Mouse (Mus musculus) heart, embryonic 11.5 days (tissue): Measurements from ENCODE around the gene Gosr2. TPM values are rescaled to one million over a fixed set of nuclear protein-coding genes. Genes with fewer than 3 reads are reported as not detected.

Experiments used
- ATAC-seq: fragments of 200-750 bp; cut with Nextera tagmentation; replicated peaks from 2 replicates; pipeline ENCODE4 v1.8.0; 2017; ENCODE audit warnings: moderate library complexity; ENCODE audit not compliant: insufficient number of reproducible peaks, low FRiP score, low TSS enrichment
- H3K27ac ChIP-seq: fragments of 300-500 bp; sonication (generic); 2 replicates; pipeline ENCODE4 v1.5.1; 2014; ENCODE audit warnings: mild to moderate bottlenecking, low read depth, low read length
- H3K27me3 ChIP-seq: fragments of 300-500 bp; sonication (generic); 2 replicates; pipeline ENCODE4 v1.6.1; 2014; ENCODE audit warnings: mild to moderate bottlenecking, low read length, mixed read lengths; ENCODE audit not compliant: control insufficient read depth, insufficient read depth
- H3K36me3 ChIP-seq: fragments of 300-500 bp; sonication (generic); 2 replicates; pipeline ENCODE4 v1.6.1; 2014; ENCODE audit warnings: mild to moderate bottlenecking, low read length, moderate library complexity, mixed read lengths; ENCODE audit not compliant: control insufficient read depth, insufficient read depth
- H3K4me1 ChIP-seq: fragments of 300-500 bp; sonication (generic); 2 replicates; pipeline ENCODE4 v1.6.1; 2014; ENCODE audit warnings: low read length; ENCODE audit not compliant: control insufficient read depth, insufficient read depth
- H3K4me2 ChIP-seq: fragments of 300-500 bp; sonication (generic); 2 replicates; pipeline ENCODE4 v1.6.1; 2014; ENCODE audit warnings: mild to moderate bottlenecking, moderate library complexity
- H3K4me3 ChIP-seq: fragments of 300-500 bp; sonication (generic); 2 replicates; pipeline ENCODE4 v1.5.1; 2014; ENCODE audit warnings: low read depth, low read length
- H3K9ac ChIP-seq: fragments of 300-500 bp; sonication (generic); 2 replicates; pipeline ENCODE4 v1.6.1; 2014; ENCODE audit warnings: mild to moderate bottlenecking, low read depth, low read length, moderate library complexity
- H3K9me3 ChIP-seq: fragments of 300-500 bp; sonication (generic); replicated peaks from 2 replicates; pipeline ENCODE4 v1.6.1; 2016; ENCODE audit warnings: low read length; ENCODE audit not compliant: control insufficient read depth
- WGBS: fragments of 180-500 bp; shearing (Covaris S2); extraction: QIAGEN DNeasy Blood & Tissue Kit; methylation state at CpG from one replicate; pipeline ENCODE4 v1.1.7; 2014; ENCODE audit not compliant: insufficient replicate concordance; 5-methylcytosine and 5-hydroxymethylcytosine counted together
- polyA plus RNA-seq: library from polyadenylated mRNA; unstranded; fragments of >200 nt; fragmentation: Nextera tagmentation; extraction: Ambion mirVana; gene quantifications from 2 replicates; pipeline ENCODE4 v1.2.1, GENCODE M21; 2014

Gosr2 gene
- polyA plus RNA-seq, 1 experiment from 2014 or later = 61.6 TPM

DNA sequence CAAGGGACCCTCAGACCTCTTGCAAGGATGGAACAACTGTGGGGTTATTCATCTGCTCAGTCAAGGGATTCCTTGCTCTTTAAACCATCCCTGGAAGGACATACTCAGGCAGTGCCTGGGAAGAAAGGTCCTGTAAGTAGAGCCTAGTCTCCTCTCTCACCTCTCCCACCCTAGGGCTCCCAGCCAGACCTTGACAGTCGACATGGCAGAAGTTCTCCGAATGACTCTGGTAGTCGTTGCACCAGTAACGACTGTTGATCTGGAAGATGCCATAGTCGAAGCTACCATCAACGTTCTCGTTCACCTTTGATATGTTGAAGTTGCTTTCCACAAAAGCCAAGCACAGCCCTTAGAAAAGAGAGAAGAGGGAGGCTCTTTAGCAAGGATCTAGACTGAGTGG lies 62.9 kb downstream of the Gosr2 start:
- Histone ChIP-seq H3K36me3 (no peaks in the 10 kb centered on the region), H3K4me1 (no peaks in the 10 kb centered on the region), H3K4me3 (no peak overlapping the region), H3K27me3 (peaks cover 7% of the 10 kb centered on the region), H3K9me3 (no peaks in the 10 kb centered on the region), H3K27ac (no peak overlapping the region), H3K9ac (no peak overlapping the region), H3K4me2 (no peak overlapping the region)
- 72% methylated on average over 7 of the region's 7 CpGs for WGBS
- ATAC-seq = no peak

DNA sequence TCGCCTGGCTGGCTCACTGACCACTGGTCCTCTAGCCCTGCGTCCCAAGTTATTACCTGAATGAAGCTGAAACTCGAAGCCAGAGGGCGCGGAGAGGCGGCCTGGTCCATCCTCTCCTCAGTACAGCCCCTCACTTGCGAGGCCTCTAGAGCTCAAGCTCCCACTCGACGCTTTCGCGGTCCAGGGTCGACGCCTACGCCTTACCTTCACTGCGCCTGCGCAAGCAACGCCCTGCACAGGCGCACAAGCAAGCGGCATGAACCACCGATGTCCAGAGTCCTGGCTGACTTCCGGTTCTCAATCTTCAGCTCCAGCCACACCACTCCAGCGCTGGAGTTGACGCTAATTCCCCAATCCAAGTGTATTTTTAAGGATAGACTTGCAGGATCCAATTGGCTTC lies 70.2 kb downstream of the Gosr2 start:
- no peaks in the 10 kb centered on the region for H3K27me3 ChIP-seq
- no peaks in the 10 kb centered on the region for H3K4me1 ChIP-seq
- H3K4me3 ChIP-seq = no peak overlapping the region
- no peak for ATAC-seq
- no peak overlapping the region for H3K27ac ChIP-seq
- no peak overlapping the region for H3K9ac ChIP-seq
- 72% methylated on average over 23 of the region's 23 CpGs for WGBS
- no peaks in the 10 kb centered on the region for H3K36me3 ChIP-seq
- H3K4me2 ChIP-seq = no peak overlapping the region
- H3K9me3 ChIP-seq = no peaks in the 10 kb centered on the region

Other genes with a start within 250 kb of the Gosr2 start
- gene Lrrc37a, start 193.3 kb downstream of the Gosr2 start, polyA plus RNA-seq = not detected in 2 replicates
- not detected in 2 replicates for gene Gm884, start 76.8 kb downstream of the Gosr2 start, polyA plus RNA-seq
- gene Lyzl6, start 59.0 kb downstream of the Gosr2 start, polyA plus RNA-seq = not detected in 2 replicates
- 0.16 and 0.23 TPM in 2 replicates for gene Rprml, start 48.3 kb downstream of the Gosr2 start, polyA plus RNA-seq
- 0.90 and 1.3 TPM in 2 replicates for gene Wnt9b, start 51.9 kb upstream of the Gosr2 start, polyA plus RNA-seq
- gene Wnt3, start 76.3 kb upstream of the Gosr2 start, polyA plus RNA-seq = 0.14 and 0.23 TPM in 2 replicates